Mouse (Mus musculus) heart, adult 2 months (tissue): ENCODE measurements at regions not wholly inside any gene's neighbourhood (a gene's known extent, or its start where the extent isn't known, plus 50 kb on each side); places are given as distances from the start of the nearest gene placed in this dataset.

ENCODE experiments used
- CTCF ChIP-seq: fragments of 200-600 bp; IDR thresholded peaks from 2 replicates; pipeline ENCODE4 v1.8.1; 2022; ENCODE audit warnings: antibody characterized with exemption, mild to moderate bottlenecking, moderate library complexity
- EP300 ChIP-seq: fragments of 200-500 bp; IDR thresholded peaks from 2 replicates; pipeline ENCODE4 v1.6.1; 2011; ENCODE audit warnings: low read depth, low read length, control low read depth; ENCODE audit not compliant: insufficient read depth
- POLR2A ChIP-seq: fragments of 200-500 bp; IDR thresholded peaks from 2 replicates; pipeline ENCODE4 v1.6.1; 2011; ENCODE audit warnings: mild to moderate bottlenecking, low read depth, low read length, control low read depth; ENCODE audit not compliant: insufficient read depth

DNA sequence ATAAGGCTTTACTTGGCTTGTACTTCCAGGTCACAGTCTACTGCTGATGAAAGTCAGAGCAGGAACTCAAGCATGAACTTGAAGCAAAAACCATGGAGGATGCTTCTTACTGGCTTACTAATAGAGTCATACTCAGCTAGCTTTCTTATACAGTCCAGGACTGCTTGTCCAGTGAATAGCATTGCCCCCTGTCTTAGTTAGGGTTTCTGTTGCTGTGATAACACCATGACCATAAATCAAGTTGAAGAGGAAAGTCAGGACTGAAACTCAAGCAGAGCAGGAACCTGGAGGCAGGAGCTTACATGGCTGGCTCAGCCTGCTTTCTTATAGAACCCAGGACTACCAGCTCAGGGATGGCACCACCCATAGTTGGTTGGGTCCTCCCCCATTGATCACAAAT is 602.9 kb upstream of the Auts2 start:
- TF ChIP-seq CTCF (no peak), POLR2A (no peak), EP300 (no peak)
